Mouse (Mus musculus) adrenal gland, adult 8-10 months (tissue): ENCODE results near the gene Rapgef6. TPM values are rescaled to one million over a fixed set of nuclear protein-coding genes. Genes with fewer than 3 reads are reported as not detected.

Source experiments
- DNase-seq: peaks from one replicate; pipeline ENCODE4 v3.0.0; 2022
- total RNA-seq, 4 experiments: library from RNA; stranded (reverse); gene quantifications; 2 replicates each; pipeline ENCODE4 v1.2.4; 2022

The Rapgef6 gene
- total RNA-seq, 4 experiments from 2014 or later: 26.5 to 40.6 (median 34.5) TPM

DNA sequence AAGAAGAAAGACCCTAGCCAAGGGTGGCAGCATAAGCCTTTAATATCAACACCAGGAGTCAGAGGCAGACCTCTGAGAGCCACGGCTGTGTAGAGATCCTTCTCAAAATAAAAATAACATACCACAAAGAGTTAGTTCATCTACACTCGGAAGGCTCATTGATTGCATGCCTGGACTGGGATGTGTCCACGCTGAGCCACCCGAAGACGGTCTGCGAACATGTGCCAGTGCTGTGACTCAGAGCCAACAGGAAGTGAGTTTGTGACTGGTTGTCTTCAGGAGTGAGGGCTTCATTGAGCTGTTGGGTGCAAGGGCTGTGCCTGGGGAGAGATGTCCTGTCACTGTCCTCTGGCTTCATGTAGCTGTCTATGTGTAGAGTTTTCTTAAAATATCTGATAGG is 171.0 kb downstream of the Rapgef6 start:
- DNase-seq: no peak

DNA sequence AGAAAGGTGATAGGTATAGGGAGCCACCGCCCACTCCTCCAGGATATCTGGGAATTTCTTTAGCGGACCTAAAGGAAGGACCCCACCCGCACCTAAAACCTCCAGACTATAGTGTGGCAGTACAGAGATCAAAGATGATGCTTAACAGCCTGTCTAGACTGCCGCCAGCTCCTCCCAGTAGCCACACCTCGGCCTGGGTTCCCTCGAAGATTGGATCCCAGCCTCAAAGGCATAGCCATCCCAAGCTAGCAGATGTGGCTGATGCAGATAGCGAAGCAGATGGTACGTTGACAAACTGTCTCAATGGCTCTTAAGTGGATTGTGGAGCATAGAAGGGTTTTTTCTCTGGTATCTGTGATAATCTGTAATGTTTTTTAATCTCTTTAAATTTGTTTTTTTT is 171.6 kb downstream of the Rapgef6 start:
- DNase-seq: no peak

DNA sequence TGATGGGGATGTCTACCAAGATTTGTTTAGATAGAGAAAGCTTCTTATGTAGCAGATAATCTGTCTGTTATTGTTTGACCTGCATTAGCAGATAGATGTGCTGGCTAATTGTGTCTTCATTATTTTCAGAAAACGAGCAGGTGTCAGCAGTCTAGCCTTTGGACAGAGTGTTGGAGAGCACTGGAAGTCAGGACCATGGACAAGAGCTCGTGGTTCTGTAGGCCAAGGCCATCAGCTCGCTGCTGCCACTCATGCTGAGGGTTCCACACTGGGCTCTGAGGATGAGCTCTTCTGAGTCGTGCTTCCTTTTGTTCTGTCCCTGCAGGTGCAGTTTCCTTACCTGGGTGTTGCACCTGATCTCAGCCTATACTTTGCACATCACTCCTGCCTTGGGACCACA is 173.3 kb downstream of the Rapgef6 start:
- DNase-seq: peak; percentile 38

DNA sequence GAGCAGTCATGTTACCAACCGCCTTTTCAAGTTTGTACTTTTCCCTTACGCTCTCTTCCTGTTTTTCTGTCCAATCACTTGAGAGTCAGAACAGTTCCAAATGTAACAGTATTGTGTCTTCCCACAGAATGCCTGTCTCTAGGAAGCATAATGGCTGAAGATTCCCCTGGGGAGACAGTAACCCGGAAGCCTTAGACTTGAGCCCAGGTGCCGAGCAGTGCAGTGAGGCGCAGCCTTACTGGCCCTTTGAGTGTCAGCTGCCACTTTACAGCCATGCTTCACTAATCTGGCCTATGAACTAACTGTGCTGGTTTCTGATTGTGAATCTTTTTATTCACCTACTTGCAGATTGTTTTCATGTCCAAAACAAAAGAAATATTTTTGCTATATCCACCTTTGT is 175.0 kb downstream of the Rapgef6 start:
- DNase-seq: no peak

DNA sequence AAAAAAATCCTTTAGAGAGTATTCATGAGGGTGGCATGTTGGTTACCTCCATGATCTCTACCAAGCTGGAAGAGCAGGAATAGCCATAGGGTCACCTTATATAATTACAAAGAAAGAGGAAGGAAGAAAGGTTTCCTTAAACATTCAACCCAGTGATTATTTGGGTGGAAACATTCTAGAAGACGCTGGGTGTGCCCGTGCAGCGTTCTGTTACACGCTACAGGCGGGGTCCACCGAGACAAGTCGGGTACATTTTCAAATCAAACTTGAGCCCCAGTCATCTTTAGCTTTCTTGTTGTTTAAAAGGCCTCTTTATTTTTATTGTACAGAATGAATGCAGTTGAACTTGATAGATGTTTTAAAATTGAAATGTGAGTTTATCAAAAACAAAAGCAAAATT is 176.0 kb downstream of the Rapgef6 start:
- DNase-seq: no peak

DNA sequence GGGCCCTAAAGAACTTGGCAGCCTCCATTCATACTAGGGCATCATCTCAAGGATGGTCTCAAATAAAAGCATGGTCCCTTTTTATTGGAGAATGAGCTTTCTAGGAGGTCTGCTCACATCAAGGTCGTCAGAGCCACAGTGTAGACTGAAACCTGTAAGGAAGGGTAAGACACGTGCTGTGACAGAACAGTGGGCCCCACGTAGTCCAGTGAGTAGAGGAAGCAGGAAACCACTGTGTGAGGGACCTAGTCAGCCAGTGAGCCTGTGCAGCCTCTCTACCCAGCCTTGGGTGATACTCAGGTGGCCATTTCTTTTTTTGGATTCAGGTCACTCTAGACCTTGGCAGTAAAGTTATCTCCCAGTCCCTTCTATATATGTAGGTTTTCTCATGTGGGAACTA is 177.3 kb downstream of the Rapgef6 start:
- no peak for DNase-seq

DNA sequence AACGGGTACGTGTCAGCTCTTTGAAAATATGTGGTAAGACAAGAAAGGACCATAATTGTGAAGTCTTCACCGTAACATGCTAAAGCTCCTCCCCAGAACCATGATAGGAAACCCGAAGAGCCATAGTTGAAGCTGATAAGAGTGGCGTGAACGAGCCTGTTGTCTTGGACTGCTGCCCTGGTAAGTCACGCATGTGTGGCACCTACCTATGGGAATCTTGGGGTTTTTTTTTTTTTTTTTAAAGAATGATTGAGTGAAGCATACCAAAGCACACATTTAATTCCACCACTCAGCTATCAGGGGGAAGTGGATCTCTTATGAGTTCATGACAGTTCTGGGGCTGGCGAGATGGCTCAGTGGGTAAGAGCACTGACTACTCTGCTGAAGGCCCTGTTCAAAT is 179.2 kb downstream of the Rapgef6 start:
- no peak for DNase-seq

DNA sequence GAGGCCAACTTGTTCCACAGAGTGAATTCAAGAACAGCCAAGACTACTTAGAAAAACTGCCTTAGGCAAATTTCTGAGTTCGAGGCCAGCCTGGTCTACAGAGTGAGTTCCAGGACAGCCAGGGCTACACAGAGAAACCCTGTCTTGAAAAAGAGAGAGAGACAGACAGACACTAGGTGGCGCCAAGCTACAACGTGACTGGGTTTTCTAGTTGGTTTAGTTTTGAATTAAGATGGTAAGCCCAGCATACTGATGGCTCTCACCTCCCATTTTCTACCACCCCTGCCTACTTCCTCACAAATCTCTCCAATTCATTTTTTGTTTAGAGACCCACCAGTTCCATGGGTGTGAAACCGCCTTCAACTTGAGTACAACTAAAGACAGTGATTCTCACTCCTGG is 180.7 kb downstream of the Rapgef6 start:
- DNase-seq: peak; percentile 41

DNA sequence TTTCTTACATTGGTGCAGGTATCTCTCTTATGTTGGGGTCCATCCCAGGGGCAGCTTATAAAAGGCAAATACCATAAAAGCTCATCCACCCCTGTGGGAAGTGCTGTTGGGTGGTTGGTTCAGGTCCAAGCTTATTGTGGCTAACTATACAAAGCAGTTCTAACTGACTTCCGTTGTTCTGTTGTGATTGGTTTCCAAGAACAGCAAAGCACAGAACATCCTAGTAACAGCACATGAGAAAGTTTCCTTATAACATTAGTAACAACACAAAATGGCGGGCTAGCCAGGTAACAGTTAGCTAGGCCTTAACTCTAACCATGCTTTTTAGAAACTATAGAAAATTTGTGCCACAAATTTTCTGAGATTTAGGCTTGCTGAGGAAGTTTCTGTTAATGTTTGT is 185.5 kb downstream of the Rapgef6 start:
- no peak for DNase-seq

DNA sequence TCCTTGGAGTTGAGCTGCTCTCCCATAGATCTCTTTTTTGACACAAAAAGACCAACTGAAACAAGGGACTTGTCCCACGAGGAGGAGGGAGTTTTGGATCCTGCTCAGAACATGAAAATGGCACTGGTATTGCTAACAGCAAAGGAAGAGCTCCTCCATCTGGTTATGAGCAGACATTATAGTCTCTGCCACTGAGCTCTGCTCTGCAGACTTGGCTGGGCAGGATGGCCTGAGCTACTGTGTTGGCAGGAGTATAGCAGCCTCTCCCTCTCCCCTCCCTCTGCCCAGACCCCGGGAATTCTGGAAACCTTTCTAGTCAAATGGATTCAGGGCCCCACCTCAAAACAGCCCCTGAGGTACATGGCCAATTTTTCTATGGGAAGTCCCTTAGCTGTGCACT is 187.0 kb downstream of the Rapgef6 start:
- DNase-seq: no peak

DNA sequence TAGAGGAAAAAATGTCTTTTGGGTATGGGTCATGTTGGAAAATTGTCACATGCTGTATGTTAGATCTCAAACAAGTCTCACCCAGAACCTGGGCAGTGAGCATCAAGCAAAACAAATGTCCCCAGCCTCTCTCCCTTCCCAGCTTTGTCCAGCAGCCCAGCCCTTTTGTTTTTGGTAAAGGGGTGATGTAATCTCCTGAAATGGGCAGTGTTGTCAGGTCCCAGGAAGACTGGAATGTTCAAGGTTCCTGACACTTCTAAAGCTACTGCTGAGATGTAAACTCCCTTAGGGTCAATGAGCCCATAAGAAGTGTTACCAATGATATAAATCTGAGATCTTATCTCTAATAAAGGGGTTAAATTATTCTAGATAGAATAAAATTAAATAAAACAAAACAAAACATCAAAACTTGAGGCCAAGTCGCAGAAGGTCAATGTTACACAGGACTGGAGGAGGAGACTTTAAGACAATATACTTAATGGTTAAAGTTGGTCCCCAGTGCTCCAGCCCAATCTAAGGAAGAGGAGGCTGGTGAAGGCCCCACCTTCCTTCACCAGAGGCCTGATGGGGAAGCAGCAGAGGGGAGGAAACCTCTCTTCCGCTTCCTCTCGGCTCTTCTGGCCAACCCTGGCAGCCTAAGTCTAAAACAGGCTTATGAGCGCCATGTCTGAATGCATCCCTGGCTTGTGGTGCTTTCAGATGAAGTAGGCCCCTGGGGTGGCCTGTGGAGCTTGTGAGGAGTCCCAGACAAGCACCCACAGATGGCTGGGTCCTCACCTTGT is 188.1 kb downstream of the Rapgef6 start:
- no peak for DNase-seq

DNA sequence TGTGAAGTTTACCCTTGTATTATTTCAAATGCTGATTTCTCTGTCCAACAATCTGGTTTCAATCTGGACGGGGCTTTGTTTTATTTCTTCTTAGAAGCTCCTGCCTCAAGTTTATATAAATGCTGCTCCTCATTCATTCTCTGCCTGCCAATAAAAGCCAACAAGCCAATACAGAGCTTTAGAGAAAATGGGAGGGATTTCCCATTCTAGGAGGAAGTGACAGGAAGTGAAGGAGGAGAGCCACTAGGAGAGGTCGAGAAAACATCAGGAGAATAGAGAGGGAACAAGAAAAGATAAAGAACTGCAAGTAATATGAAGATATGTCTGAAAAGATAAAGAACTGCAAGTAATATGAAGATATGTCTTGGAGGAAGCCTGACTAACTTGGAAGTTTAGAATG is 190.2 kb downstream of the Rapgef6 start:
- DNase-seq: no peak

DNA sequence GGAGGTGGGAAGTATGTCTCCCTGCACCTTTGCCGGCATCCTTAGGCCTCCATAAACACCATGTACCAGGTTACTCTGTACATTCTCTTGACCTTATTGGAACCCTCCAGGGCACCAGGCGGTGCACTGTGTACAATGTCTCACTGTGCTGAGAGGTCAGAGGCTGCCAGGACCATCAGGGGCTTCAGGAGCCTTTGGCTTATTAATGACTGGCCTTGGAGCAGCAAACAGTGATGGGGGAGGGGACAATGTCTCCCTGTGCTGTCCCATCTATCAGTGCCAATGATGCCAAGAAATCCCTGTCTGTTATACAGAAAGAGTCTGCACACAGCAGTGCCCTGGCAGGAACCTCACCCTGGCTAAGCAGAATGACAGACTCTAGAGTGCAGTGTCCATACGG is 195.2 kb downstream of the Rapgef6 start:
- no peak for DNase-seq

DNA sequence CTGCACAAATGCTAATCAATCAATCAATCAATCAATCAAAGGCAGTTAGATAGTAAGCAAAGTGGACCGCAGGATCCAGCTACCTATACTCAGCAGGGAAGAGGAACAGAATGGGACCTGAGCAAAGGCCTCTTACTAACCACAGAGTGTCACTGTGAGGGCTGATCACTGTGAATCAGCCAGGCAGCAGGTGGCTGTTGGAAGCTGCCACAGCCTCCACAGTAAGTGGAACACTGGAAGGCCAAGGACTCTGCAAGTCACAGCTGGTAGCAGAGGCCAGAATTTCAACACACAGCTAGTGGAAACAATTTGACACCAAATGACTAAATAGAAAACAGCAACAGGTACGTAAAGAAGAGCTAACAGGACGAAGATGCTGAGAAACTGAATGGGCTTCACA is 196.0 kb downstream of the Rapgef6 start:
- peak; percentile 60 for DNase-seq

DNA sequence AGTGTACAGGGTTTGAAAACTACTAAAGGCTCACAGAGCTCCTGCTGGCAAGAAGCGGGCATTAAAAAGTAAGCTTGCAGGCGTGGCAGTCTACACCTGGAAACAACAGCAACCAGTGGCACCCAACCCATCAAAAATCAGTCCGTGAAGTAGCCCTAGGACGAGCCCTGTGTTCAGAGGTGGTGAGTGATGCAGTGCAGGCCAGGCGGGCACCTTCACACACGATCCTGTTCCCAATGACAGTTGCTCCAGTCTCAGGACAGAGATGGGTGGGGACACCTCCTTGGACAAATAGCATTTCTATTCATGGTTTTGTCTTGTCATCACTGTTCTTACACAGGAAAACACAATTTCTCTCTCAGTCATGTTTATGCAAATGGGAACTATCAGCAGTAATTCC is 199.4 kb downstream of the Rapgef6 start:
- no peak for DNase-seq

DNA sequence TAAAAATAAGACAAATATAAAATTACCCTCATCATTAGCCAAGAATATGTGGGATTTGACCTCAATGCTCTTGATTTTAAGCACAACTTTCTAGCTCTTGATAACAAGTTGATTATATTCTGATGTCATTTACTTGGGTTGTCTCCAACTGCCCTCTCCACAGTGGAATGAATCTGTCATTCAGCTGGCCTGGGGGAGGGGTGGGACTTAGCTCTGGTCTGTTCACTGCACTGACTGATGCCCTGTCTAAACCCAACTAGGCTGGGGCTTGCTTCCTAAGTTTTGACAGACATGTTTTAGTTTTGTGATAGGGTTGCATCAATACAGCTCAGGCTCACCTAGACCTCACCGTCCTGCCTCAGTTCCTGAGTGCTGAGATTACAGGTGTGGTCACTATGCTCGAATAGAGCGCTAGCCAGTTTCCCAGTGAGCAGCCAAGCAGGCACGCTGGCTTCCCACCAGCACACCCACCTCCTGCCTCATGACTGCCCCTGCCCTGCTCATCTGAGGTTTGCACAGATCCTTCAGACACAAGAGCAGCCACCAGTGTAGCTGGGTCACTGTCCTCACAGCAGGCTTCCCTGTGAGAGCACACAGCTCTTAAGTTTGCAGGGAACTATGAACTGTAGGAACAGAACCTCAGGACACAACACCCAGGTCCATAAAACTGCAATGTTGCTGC is 201.8 kb downstream of the Rapgef6 start:
- DNase-seq: no peak

DNA sequence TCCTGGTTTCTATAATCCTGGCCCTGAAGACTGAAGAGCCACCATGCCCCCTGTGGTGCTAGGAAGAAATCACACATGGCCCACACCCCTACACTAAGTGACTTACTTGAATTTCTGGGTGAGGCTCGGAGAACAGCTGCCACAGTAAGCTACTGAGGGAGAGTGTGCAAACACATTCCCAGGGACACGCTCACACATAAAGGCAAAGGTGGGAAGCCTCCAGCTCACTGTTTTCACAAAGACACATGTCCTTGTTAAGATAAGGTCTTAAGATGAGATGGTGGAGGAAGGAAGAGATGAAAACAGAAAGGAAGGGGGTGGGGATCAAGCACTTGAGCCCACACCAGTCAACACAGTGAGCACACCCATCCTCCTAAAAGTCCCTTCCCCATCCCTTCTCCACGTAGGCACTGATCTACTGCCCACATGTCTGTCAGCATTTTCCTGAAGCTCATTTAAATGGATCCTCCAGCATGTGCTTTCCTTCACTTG is 204.0 kb downstream of the Rapgef6 start:
- DNase-seq: no peak

DNA sequence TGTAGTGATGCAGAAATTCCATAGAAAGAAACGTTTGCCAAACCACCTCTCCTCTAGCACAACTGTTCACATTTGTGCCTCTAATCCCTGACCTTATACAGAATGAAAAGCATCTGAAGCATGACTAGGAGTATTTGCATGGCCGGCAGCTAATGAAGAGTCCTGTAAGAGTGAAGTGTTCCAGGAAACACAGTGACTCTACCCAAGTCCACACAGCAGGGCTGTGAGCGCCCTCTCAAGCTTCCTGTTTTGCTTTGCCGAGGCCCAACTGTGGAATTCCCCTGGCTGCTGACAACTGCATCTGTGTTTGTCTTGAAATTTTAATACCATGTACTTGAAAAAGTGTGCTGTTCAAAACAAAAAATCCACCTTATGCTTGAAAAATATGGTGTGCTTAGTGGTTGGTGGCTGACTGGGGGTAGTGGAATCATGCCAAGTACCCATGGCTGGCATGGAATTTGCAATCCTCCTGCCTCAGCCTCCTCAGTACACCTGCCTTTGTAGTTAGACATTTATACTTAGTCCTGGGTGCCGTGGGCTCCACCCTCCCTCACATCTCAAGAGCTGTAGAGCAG is 204.8 kb downstream of the Rapgef6 start:
- no peak for DNase-seq

DNA sequence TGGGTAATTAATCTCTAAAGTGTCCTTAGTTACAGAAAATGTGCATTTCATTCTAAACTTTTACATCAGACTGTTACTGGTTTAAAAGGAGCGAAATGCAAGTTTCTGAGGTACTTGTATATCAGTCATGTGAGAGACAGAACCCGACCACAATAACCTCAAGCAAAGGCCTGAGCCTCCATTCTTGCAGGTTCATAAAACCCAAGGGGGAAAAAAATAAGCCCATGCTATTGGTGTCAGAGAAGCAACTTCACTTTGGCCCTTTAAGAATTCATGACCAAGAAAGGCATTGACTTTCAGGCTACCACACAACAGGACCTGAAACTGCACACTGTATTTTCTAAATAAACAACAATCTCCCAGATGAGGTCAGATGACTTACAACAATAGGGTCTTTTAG is 205.7 kb downstream of the Rapgef6 start:
- no peak for DNase-seq

DNA sequence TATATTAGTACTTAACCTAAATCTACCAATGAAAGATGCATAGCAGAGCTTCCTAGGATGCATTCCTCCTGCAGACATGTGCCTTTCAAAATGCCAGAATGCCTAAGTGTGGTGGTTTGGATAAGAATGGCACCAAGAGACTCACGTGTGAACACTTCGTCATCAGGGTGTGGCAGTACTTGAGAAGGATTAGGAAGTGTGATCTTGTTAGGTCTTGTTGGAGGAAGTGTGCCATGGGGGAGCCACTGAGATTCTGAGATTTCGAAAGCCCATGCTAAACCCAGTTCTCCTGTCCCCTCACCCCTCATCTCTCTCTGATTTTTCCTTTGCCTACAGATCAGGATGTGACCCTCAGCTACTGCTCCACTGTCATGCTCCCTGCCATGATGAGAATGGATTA is 206.7 kb downstream of the Rapgef6 start:
- no peak for DNase-seq

DNA sequence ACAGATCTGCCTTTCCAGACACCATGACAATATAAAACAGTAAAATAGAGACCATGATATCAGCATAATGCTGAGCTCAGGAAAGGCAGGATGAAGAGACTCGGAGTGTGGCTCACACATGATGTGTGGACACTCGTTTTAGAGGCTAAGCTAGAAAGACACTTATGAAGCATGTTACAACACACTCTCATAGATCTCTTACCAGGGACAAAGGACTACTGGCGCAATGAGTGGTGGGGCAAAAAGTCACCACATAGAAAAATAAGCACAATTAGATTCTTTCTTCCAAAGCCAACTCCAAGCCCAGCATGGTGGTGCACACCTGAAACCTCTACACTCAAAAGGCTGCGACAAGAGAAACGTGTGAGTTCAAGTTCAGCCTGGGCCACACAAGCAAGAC is 208.3 kb downstream of the Rapgef6 start:
- DNase-seq: no peak

DNA sequence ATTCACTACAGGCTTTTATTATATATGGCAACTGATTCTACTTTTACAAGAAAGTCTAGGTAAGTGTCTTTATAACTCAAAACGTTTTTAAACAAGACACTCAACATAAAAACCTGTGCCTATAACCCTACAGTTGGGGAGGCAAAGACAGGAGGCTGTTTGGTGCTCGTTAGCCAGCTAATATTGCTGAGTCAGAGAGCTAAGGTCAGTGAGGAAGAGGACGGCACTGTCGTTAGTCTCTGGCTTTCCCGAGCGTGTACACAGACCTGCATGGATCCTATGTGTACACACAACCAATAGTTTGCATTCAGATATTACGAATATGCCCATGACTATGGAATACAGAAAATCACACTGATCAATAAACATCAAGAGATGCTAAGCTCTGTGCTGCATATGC is 208.7 kb downstream of the Rapgef6 start:
- no peak for DNase-seq

DNA sequence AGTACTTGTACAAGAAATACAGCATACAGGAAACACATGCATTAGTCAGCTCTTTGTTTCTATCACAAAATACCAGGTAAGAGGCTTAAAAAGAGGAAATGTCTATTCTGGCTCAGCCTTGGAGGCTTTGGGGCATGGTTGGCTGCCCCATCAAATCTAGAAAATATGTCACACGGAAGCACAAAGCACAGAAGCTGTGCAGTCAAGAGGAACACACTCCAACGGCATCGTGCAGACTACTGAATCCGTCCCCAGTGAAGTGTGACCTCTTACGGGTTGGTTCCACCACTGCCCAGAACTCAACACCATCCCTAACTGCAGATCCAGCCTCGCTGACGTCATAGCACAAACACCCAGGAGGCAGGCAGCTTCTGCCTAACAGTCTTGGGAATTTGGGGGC is 210.9 kb downstream of the Rapgef6 start:
- DNase-seq: no peak

DNA sequence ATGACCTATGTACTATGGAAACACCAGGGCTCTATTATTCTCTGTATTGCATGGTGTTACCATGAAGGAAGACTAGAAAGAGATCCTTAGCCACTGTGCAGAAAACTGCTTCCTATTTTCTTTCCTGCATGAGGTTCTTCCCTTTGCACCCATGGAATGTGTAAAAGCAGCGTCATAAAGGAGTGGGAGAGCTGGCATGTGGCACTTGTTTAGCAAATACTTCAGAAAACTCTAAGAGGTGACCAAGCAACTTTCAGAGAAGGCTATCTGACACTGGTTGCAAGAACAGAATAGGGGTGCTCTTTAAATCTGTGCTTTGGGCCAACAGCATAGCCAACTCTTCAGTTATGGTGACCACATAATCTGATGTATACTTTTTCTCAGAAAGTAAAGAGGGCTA is 212.5 kb downstream of the Rapgef6 start:
- no peak for DNase-seq
